Mouse (Mus musculus): ENCODE results near the gene Slc16a1.
"Not testable (repeated sequence)": the region's sequence is repeated elsewhere in the genome, so short reads cannot be mapped to it uniquely, and the experiment has no call there.

Gene Slc16a1

GRCm38 (mm10) chr3:104673642-104674328, 35.3 kb downstream of the Slc16a1 start:
- in situ Hi-C loops (cut with MboI; ENCODE audit: low sequenced_read_pairs): no loop called here

GRCm38 (mm10) chr3:104674329-104675220, 36.1 kb downstream of the Slc16a1 start:
- in situ Hi-C loops (cut with MboI; ENCODE audit: low sequenced_read_pairs): no loop called here

DNA sequence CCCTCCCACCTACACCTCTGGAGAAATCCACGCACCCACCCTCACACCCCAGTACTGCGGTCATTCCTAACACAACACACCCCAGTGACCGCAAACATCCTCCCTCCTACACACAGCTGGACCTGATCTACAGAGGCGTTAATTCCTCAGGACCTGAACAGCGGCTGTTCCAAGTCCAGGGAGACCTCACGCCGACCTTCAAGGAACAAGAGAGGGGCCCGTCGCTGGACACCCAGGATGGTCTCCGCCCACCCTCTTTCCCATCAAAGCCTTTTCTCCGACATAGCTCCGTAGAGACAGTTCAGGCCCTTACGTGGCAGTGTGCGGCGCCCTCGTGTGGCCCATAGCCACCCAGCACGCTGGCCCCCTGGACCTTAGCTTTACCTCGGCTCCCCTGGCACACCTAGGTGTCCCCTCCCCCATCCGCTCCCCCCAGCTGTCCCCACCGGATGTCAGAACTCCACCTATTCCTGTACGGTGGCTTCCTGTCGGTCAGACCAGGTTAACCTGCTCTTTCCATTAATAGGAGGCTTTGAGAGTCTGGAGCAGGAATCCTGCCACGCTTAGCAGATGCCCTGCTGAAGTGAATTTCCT, 36.9 kb downstream of the Slc16a1 start:
- in situ Hi-C loops (cut with MboI; ENCODE audit: low sequenced_read_pairs): no loop called here

DNA sequence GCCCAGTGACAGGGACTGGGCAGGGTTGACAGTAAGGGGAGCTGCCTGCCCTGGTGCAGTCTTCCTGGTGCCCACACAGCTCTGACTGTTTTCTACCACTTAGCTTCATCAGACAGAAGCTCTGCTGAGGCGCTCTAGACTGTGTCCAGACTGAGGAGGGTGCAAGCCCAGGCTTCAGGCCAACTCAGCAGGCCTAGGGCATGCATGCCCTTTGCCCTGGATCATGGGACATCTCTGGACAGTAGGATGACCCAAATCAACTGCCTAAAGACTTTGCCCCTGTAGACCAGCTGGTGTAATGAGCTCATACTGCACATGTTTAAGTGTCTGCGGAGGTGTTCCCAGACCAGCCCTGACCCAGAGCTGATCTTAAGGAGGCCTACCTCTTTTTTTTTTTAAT, 39.3 kb downstream of the Slc16a1 start:
- in situ Hi-C loops (cut with MboI; ENCODE audit: low sequenced_read_pairs): no loop called here

DNA sequence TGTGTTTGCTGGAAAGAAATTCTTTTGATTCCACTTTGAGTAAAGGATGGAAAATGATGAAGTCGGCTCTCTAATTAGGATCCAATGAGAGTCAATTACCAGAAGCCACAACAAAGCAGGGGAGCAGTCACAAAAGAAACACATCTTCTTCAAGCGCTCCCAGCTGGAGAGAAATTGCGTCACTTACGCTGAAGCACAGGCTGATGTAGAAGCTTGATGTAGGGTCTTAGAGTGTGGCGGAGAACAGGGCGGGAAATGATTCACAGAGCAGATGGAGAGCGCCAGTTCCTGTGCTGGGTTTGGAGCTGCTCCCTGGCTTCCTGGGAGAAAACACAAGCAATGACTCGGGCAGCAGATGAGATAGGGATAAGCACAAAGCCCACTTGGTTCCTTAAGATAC, 40.4 kb downstream of the Slc16a1 start:
- in situ Hi-C loops (cut with MboI; ENCODE audit: low sequenced_read_pairs): no loop called here

DNA sequence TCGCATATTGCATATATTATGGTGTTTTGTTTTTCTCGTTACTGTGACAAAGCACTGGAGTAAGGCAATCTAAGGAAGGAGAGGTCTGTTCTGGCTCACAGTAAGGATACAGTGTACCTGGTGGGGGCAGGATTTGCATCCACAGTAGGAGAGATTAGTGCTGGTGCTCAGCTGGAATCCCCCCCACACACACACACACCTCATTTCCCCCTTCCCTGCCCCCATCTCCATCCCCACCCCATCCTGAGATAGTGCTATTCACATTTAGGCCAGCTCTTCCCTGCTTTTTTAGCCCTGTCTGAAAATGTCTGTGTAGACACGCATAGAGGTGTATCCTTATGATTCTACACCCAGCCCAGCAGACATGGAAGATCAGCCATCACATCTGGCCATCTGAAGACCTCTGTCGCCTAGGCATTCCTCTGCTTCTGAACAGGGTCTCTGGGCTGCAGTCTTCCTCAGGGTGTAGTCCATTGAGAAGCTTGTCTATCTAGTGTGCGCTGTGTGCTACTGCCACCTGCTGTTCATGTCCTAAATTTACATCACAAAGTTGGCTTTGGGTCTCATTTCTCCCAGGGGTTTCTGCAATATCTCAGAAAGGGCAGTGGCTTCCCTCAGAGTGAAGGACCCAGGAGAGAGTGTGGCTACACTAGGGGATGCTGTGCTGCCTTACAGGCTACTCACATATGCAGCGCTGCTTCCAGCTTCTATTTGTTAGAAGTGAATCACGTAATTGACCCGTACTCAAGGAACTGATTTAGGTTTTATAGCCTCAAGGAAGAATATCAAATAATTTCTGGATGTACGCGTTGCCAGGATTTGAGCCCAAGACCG, 44.4 kb downstream of the Slc16a1 start:
- in situ Hi-C loops (cut with MboI; ENCODE audit: low sequenced_read_pairs): loop anchor here (10.0 kb wide), 1 partner anchor 138 kb away; no protein-coding TSS in a partner anchor

GRCm38 (mm10) chr3:104700751-104701335, 62.4 kb downstream of the Slc16a1 start:
- in situ Hi-C loops (cut with MboI; ENCODE audit: low sequenced_read_pairs): no loop called here

DNA sequence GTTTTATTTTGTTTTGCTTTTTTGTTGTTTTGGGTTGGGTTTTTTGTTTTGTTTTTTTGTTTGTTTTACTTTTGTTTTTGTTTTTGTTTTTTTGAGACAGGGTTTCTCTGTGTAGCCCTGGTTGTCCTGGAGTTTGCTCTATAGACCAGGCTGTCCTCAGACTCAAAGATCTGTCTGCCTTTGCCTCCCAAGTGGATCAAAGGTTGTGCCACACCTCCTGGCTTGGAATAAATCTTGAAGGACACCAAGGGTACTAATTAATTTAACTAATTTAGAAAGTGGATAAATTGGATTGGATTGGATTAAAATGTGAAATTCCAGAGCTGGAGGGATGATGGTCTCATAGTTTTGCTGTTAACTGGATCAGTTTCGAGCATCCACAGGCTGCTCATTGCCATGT, 63.3 kb downstream of the Slc16a1 start:
- in situ Hi-C loops (cut with MboI; ENCODE audit: low sequenced_read_pairs): no loop called here

GRCm38 (mm10) chr3:104703941-104704340, 65.5 kb downstream of the Slc16a1 start:
- in situ Hi-C loops (cut with MboI; ENCODE audit: low sequenced_read_pairs): no loop called here

- in situ Hi-C loops (cut with MboI; ENCODE audit: low sequenced_read_pairs): no loop called here
Measured at GRCm38 (mm10) chr3:104706446-104706845, 68.0 kb downstream of the Slc16a1 start.

- in situ Hi-C loops (cut with MboI; ENCODE audit: low sequenced_read_pairs): not testable (repeated sequence)
Measured at GRCm38 (mm10) chr3:104706951-104707771, 68.7 kb downstream of the Slc16a1 start.

- in situ Hi-C loops (cut with MboI; ENCODE audit: low sequenced_read_pairs): not testable (repeated sequence)
Measured at GRCm38 (mm10) chr3:104707772-104708144, 69.3 kb downstream of the Slc16a1 start.
